Mouse (Mus musculus): ENCODE measurements around the gene Tomm6.
A peak's percentile ranks its signal among the peaks of the same experiment; 100 is the strongest.

Gene Tomm6

GRCm38 (mm10) chr17:47694503-47695336 is 6.5 kb upstream of the Tomm6 start, which contains the start of gene Prickle4:
Prickle4 (minus strand) TSS chr17:47694736.
- no peak for DNase-seq (ENCODE audit: low read depth, low spot score)

GRCm38 (mm10) chr17:47694442-47694502 is 6.1 kb upstream of the Tomm6 start, which contains the start of gene Gm21981:
Gm21981 (minus strand) TSS chr17:47694455.
- DNase-seq (ENCODE audit: low read depth, low spot score): no peak

- DNase-seq (ENCODE audit: low read depth, low spot score): no peak
Measured at GRCm38 (mm10) chr17:47693671-47694441, 5.7 kb upstream of the Tomm6 start.

- DNase-seq (ENCODE audit: low read depth, low spot score): no peak
Measured at GRCm38 (mm10) chr17:47691650-47692049, 3.5 kb upstream of the Tomm6 start.

- DNase-seq (ENCODE audit: low read depth, low spot score): no peak
Measured at GRCm38 (mm10) chr17:47689894-47690293, 1.7 kb upstream of the Tomm6 start.

GRCm38 (mm10) chr17:47688608-47689575 is 706 bp upstream of the Tomm6 start, which contains the start of gene Frs3:
Frs3 (plus strand) TSS chr17:47689030.
- DNase-seq (ENCODE audit: low read depth, low spot score): no peak

- peak; percentile 94 for DNase-seq (ENCODE audit: low read depth, low spot score)
Measured at GRCm38 (mm10) chr17:47687409-47688343, 510 bp downstream of the Tomm6 start.

- no peak for DNase-seq (ENCODE audit: low read depth, low spot score)
Measured at GRCm38 (mm10) chr17:47682836-47683235, 5.3 kb downstream of the Tomm6 start.

GRCm38 (mm10) chr17:47678702-47679101 is 9.5 kb downstream of the Tomm6 start:
- no peak for DNase-seq (ENCODE audit: low read depth, low spot score)

- DNase-seq (ENCODE audit: low read depth, low spot score): no peak
Measured at GRCm38 (mm10) chr17:47678238-47678637, 9.9 kb downstream of the Tomm6 start.

- DNase-seq (ENCODE audit: low read depth, low spot score): no peak
Measured at GRCm38 (mm10) chr17:47676581-47676980, 11.6 kb downstream of the Tomm6 start.

GRCm38 (mm10) chr17:47672311-47673111 is 15.7 kb downstream of the Tomm6 start:
- peak; percentile 49 for DNase-seq (ENCODE audit: low read depth, low spot score)

GRCm38 (mm10) chr17:47671988-47672310 is 16.2 kb downstream of the Tomm6 start:
- no peak for DNase-seq (ENCODE audit: low read depth, low spot score)

- no peak for DNase-seq (ENCODE audit: low read depth, low spot score)
Measured at GRCm38 (mm10) chr17:47669166-47669565, 19.0 kb downstream of the Tomm6 start.

- DNase-seq (ENCODE audit: low read depth, low spot score): no peak
Measured at GRCm38 (mm10) chr17:47664474-47664873, 23.7 kb downstream of the Tomm6 start.

- no peak for DNase-seq (ENCODE audit: low read depth, low spot score)
Measured at GRCm38 (mm10) chr17:47663009-47663713, 25.0 kb downstream of the Tomm6 start.

GRCm38 (mm10) chr17:47658741-47659243 is 29.4 kb downstream of the Tomm6 start:
- no peak for DNase-seq (ENCODE audit: low read depth, low spot score)

- DNase-seq (ENCODE audit: low read depth, low spot score): no peak
Measured at GRCm38 (mm10) chr17:47657901-47658300, 30.3 kb downstream of the Tomm6 start.

- DNase-seq (ENCODE audit: low read depth, low spot score): no peak
Measured at GRCm38 (mm10) chr17:47655697-47656096, 32.5 kb downstream of the Tomm6 start.
